15 mouse cellular contexts compared by ENCODE assay signal in the genomic region with DNA sequence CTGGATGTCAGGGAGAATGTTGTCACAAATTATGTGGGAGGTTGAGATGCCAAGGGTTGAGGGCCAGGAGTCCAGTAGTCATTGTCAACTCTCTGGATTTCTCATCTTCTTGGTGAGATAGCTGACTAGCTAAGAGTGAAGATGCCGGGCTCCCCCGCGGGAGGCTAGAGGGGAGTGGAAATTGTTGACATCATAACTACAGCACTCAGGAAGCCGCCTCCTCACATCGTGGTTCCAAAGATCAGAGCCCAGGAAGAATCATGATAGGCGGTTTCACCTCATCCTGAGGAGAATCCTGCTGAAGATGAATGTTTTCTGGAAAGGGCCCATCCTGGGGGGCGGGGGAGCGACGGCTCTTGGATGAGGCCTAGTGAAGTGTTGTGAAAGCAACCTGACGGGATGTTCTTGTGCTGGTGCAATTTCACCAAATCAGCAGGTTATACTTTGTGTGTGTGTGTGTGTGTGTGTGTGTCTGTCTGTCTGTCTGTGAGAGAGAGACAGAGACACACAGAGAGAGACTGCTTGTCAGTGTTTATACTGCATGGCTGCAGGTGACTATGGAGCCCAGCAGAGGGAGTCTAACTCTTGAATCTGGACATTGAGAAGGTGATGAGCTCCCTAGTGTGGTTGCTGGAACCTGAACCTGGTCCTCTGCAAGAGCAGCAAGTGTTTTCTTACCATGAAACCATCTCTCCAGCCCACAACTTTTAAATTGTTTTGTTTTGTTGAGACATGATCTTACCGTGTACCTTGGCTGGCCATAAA.
DNase-seq lines count a peak whose midpoint lies in the region; ATAC-seq and TF ChIP-seq lines count a peak whose summit lies in the region.
"Had no signal": no experiment of that assay in that cellular context is flagged by ENCODE, and none has a peak within 500 bp of the region (broad histone marks: within the 10 kb centered on the region; RNA-seq: fewer than 3 reads in every experiment).

No protein-coding gene starts in this region.

- H3K4me1 ChIP-seq in hindbrain, postnatal 0 days (ENCODE audit: insufficient read depth, low read length) = no peaks in the 10 kb centered on the region
- peaks cover 3% of the 10 kb centered on the region for H3K4me1 ChIP-seq in hindbrain, embryonic 16.5 days (ENCODE audit: control insufficient read depth, insufficient read depth, low read depth, low read length)
- peaks cover 2% of the 10 kb centered on the region; the same call in 1 of the 2 replicates for H3K4me1 ChIP-seq in lung, adult 2 months (ENCODE audit: control insufficient read depth, insufficient read depth, low read length)

- 86% methylated on average over 11 of the region's 11 CpGs for WGBS in hindbrain, postnatal 0 days
- 90% methylated on average over 11 of the region's 11 CpGs for WGBS in hindbrain, embryonic 16.5 days
- WGBS in lung, adult 2 months = 68% methylated on average over 11 of the region's 11 CpGs

- no peak overlapping the region for H3K9ac ChIP-seq in hindbrain, postnatal 0 days (replicated peaks; ENCODE audit: low read length)
- H3K9ac ChIP-seq in hindbrain, embryonic 16.5 days (ENCODE audit: low read depth, low read length) = no peak overlapping the region
- H3K9ac ChIP-seq: embryonic facial prominence, embryonic 15.5 days; hindbrain, embryonic 15.5 days; limb, embryonic 13.5 days had no signal

- no peaks in the 10 kb centered on the region for H3K9me3 ChIP-seq in hindbrain, postnatal 0 days (ENCODE audit: low read length)
- H3K9me3 ChIP-seq in hindbrain, embryonic 16.5 days (ENCODE audit: control insufficient read depth, low read length) = no peaks in the 10 kb centered on the region
- H3K9me3 ChIP-seq: embryonic facial prominence, embryonic 15.5 days; hindbrain, embryonic 15.5 days; limb, embryonic 13.5 days had no signal

- H3K27me3 ChIP-seq in hindbrain, postnatal 0 days (ENCODE audit: insufficient read depth, low read length) = no peaks in the 10 kb centered on the region
- H3K27me3 ChIP-seq in hindbrain, embryonic 16.5 days (replicated peaks; ENCODE audit: control insufficient read depth, insufficient read depth, low read length) = no peaks in the 10 kb centered on the region
- H3K27me3 ChIP-seq: embryonic facial prominence, embryonic 15.5 days; hindbrain, embryonic 15.5 days; limb, embryonic 13.5 days had no signal

- peaks cover 16% of the 10 kb centered on the region; the same call in 1 of the 2 replicates for H3K36me3 ChIP-seq in hindbrain, postnatal 0 days (ENCODE audit: insufficient read depth, low read length)
- peaks cover 3% of the 10 kb centered on the region for H3K36me3 ChIP-seq in hindbrain, embryonic 16.5 days (ENCODE audit: control insufficient read depth, insufficient read depth, low read length)
- H3K36me3 ChIP-seq: hindbrain, embryonic 15.5 days had no signal

- peak; percentile 45; the same call in 1 of the 2 replicates for TF ChIP-seq CTCF in hindbrain, postnatal 0 days (IDR thresholded peaks at IDR 0.05; ENCODE audit: low read depth)
- peak; percentile 17; the same call in 1 of the 2 replicates for TF ChIP-seq CTCF in lung, adult 2 months (IDR thresholded peaks at IDR 0.05; ENCODE audit: insufficient read depth, low read length)

- no peak for DNase-seq in hindbrain, postnatal 0 days (ENCODE audit: low spot score)
- no peak for DNase-seq in lung, adult 2 months
- no peak for DNase-seq in lung, postnatal 14 days
- DNase-seq in CD4-positive, CD25-positive, alpha-beta regulatory T cell, adult 2 months (ENCODE audit: low read depth, low spot score) = peak; percentile 46
- no peak for DNase-seq in left cerebral cortex, adult 11 months (ENCODE audit: low spot score)
- no peak for DNase-seq in adrenal gland, postnatal 25 days
- DNase-seq: cerebellum, postnatal 36 days; gastrocnemius, postnatal 36 days; layer of hippocampus, adult 9-11 months had no signal

- no peak for ATAC-seq in hindbrain, postnatal 0 days
- no peak for ATAC-seq in hindbrain, embryonic 16.5 days
- peak; percentile 24 for ATAC-seq in activated CD4-positive, CD25-positive, alpha-beta regulatory T cell, adult 4 months

- no peak for TF ChIP-seq POLR2A in lung, adult 2 months (IDR thresholded peaks at IDR 0.05; ENCODE audit: borderline replicate concordance, extremely low read depth, low read depth, low read length)

- H3K27ac ChIP-seq in hindbrain, postnatal 0 days = no peak overlapping the region
- no peak overlapping the region for H3K27ac ChIP-seq in hindbrain, embryonic 16.5 days (ENCODE audit: low read depth, low read length)
- H3K27ac ChIP-seq: embryonic facial prominence, embryonic 15.5 days; hindbrain, embryonic 15.5 days; limb, embryonic 13.5 days had no signal

- no peak overlapping the region for H3K4me2 ChIP-seq in hindbrain, postnatal 0 days (ENCODE audit: low read depth, low read length)
- no peak overlapping the region for H3K4me2 ChIP-seq in hindbrain, embryonic 16.5 days (ENCODE audit: low read length)
- H3K4me2 ChIP-seq: embryonic facial prominence, embryonic 15.5 days; hindbrain, embryonic 15.5 days; limb, embryonic 13.5 days had no signal

- H3K4me3 ChIP-seq in hindbrain, postnatal 0 days (ENCODE audit: low read length) = no peak overlapping the region
- no peak overlapping the region for H3K4me3 ChIP-seq in hindbrain, embryonic 16.5 days (ENCODE audit: low read length)
- H3K4me3 ChIP-seq in lung, adult 2 months (replicated peaks; ENCODE audit: extremely low read depth, low read depth, low read length) = no peak overlapping the region
- H3K4me3 ChIP-seq: embryonic facial prominence, embryonic 15.5 days; hindbrain, embryonic 15.5 days; limb, embryonic 13.5 days; myocyte had no signal
